Mouse (Mus musculus) forebrain, embryonic 15.5 days (tissue): ENCODE results near the gene Bicral. TPM values are rescaled to one million over a fixed set of nuclear protein-coding genes. Genes with fewer than 3 reads are reported as not detected.
"Not testable (repeated sequence)": the region's sequence is repeated elsewhere in the genome, so short reads cannot be mapped to it uniquely, and the experiment has no call there.

Source experiments
- ATAC-seq: fragments of 200-750 bp; cut with Nextera tagmentation; replicated peaks from 2 replicates; pipeline ENCODE4 v1.8.0; 2017; ENCODE audit warnings: mild to moderate bottlenecking, moderate TSS enrichment, moderate library complexity
- H3K27ac ChIP-seq: fragments of 300-500 bp; sonication (generic); replicated peaks from 2 replicates; pipeline ENCODE4 v1.5.1; 2015; ENCODE audit warnings: mild to moderate bottlenecking, inconsistent platforms
- H3K27me3 ChIP-seq: fragments of 300-500 bp; sonication (generic); 2 replicates; pipeline ENCODE4 v1.6.1; 2015; ENCODE audit warnings: inconsistent platforms
- H3K36me3 ChIP-seq: fragments of 300-500 bp; sonication (generic); 2 replicates; pipeline ENCODE4 v1.6.1; 2015; ENCODE audit warnings: mild to moderate bottlenecking, inconsistent platforms
- H3K4me1 ChIP-seq: fragments of 300-500 bp; sonication (generic); 2 replicates; pipeline ENCODE4 v1.6.1; 2015; ENCODE audit warnings: inconsistent platforms
- H3K4me2 ChIP-seq: fragments of 300-500 bp; sonication (generic); replicated peaks from 2 replicates; pipeline ENCODE4 v1.6.1; 2015; ENCODE audit warnings: mild to moderate bottlenecking, inconsistent platforms
- H3K4me3 ChIP-seq: fragments of 300-500 bp; sonication (generic); 2 replicates; pipeline ENCODE4 v1.5.1; 2015; ENCODE audit warnings: mild to moderate bottlenecking, inconsistent platforms
- H3K9ac ChIP-seq: fragments of 300-500 bp; sonication (generic); replicated peaks from 2 replicates; pipeline ENCODE4 v1.6.1; 2015; ENCODE audit warnings: mild to moderate bottlenecking, inconsistent platforms
- H3K9me3 ChIP-seq: fragments of 300-500 bp; sonication (generic); 2 replicates; pipeline ENCODE4 v1.6.1; 2016; ENCODE audit warnings: inconsistent platforms
- WGBS: fragments of 180-500 bp; shearing (Covaris S2); methylation state at CpG from one replicate; pipeline ENCODE4 v1.1.7; 2015; ENCODE audit warnings: mixed read lengths; 5-methylcytosine and 5-hydroxymethylcytosine counted together
- polyA plus RNA-seq: library from polyadenylated mRNA; unstranded; fragments of >200 nt; fragmentation: Nextera tagmentation; extraction: Ambion mirVana; gene quantifications from 2 replicates; pipeline ENCODE4 v1.2.1, GENCODE M21; 2015

The Bicral gene
- polyA plus RNA-seq, 1 experiment from 2014 or later, result 9.2 TPM

- Histone ChIP-seq H3K36me3 (peaks cover 61% of the 10 kb centered on the region), H3K9me3 (no peaks in the 10 kb centered on the region), H3K9ac (no peak overlapping the region), H3K27me3 (no peaks in the 10 kb centered on the region), H3K27ac (no peak overlapping the region), H3K4me1 (no peaks in the 10 kb centered on the region), H3K4me2 (no peak overlapping the region), H3K4me3 (no peak overlapping the region)
- 89% methylated on average over 3 of the region's 3 CpGs for WGBS
- no peak for ATAC-seq
These were observed 47.6 kb downstream of the Bicral start for GRCm38 (mm10) chr17:46810672-46811071.

DNA sequence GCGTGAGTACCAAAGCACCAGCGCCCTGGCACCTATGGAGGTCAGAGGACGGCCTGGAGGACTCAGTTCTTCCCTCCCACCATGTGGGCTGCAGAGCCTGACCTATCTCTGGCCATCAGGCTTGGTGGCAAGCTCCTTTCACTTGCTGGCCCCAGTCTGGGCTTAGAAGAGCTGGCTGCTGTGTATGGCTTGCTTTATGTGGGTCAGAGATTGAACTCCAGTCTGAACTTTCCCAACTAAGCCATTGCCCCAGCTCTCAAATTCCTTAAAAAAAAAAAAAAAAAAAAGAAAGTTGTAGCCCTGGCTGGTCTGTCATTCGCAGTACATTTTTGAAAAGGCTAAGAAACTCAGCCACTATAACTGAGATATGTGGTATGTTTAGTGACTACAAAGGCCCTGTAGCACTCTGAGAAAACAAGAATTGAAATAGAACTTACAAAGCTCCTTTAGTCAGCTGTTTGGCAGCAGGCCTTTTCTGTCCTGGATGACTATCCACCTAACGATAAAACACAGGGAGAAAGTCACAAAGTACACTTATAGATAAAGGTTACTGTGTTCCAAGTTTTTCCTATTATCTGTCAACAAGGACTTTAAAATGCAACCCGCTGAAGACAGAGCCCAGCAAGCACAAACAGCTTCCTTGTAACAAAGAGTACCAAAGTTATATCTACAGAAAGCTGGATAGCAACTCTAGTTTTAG, 49.0 kb downstream of the Bicral start:
- Histone ChIP-seq H3K4me2 (no peak overlapping the region), H3K9ac (no peak overlapping the region), H3K36me3 (peaks cover 65% of the 10 kb centered on the region), H3K27me3 (no peaks in the 10 kb centered on the region), H3K4me3 (no peak overlapping the region), H3K27ac (no peak overlapping the region), H3K4me1 (no peaks in the 10 kb centered on the region), H3K9me3 (no peaks in the 10 kb centered on the region)
- WGBS, result 81% methylated on average over 6 of the region's 6 CpGs
- ATAC-seq, result no peak

- Histone ChIP-seq H3K9me3 (no peaks in the 10 kb centered on the region), H3K4me2 (no peak overlapping the region), H3K27ac (no peak overlapping the region), H3K9ac (no peak overlapping the region), H3K36me3 (peaks cover 65% of the 10 kb centered on the region), H3K4me3 (no peak overlapping the region), H3K4me1 (no peaks in the 10 kb centered on the region), H3K27me3 (no peaks in the 10 kb centered on the region)
- WGBS, result 90% methylated on average over 10 of the region's 10 CpGs
- no peak for ATAC-seq
These were observed 49.9 kb downstream of the Bicral start for GRCm38 (mm10) chr17:46808376-46808775.

DNA sequence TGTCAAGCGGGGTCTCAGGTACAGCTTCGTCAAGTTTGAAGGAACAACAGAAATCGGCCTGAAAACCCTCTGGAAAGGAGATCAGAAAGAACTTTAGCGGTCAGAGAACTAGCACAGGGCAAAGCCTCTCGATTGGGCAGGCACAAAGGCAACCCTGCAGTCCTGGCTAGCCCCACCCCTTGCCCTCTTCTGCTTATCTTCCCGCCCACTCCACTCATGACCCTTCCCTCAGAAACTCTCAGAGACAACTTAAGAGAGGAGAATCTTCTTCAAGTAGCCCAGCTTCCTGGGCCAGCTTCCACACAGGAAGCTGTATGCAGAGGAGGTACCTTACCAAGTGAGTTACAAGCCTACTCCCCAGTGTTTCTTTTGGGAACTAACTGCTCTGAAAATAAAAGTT, 56.5 kb downstream of the Bicral start:
- Histone ChIP-seq H3K4me3 (no peak overlapping the region), H3K27ac (no peak overlapping the region), H3K27me3 (no peaks in the 10 kb centered on the region), H3K4me2 (no peak overlapping the region), H3K4me1 (no peaks in the 10 kb centered on the region), H3K36me3 (peaks cover 57% of the 10 kb centered on the region), H3K9ac (no peak overlapping the region), H3K9me3 (no peaks in the 10 kb centered on the region)
- no peak for ATAC-seq
- 85% methylated on average over 6 of the region's 6 CpGs for WGBS

DNA sequence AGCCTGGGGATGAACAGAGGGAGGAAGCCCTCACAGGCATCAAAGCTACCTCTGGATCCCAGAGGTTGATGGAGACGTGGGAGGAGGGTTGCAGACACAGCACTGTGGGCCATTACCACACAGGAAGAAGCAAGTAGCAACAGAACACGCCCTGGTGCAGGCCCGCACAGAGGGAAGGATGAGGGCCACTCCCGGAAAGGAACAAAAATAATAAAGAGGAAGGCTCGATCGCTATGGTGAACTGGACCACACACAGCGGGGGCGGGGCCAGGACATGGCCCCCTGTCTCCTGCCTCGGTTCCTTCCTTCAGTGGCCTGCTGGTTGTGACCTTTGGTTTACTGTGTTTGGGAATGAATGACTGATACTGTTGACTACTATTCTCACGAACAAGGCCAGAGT, 58.6 kb downstream of the Bicral start:
- Histone ChIP-seq H3K9me3 (no peaks in the 10 kb centered on the region), H3K27ac (no peak overlapping the region), H3K4me1 (no peaks in the 10 kb centered on the region), H3K36me3 (peaks cover 42% of the 10 kb centered on the region), H3K4me2 (no peak overlapping the region), H3K9ac (no peak overlapping the region), H3K4me3 (no peak overlapping the region), H3K27me3 (no peaks in the 10 kb centered on the region)
- WGBS, result 82% methylated on average over 10 of the region's 10 CpGs
- no peak for ATAC-seq

- H3K9me3 ChIP-seq, result no peaks in the 10 kb centered on the region
- no peak overlapping the region for H3K27ac ChIP-seq
- H3K36me3 ChIP-seq, result peaks cover 39% of the 10 kb centered on the region
- H3K27me3 ChIP-seq, result no peaks in the 10 kb centered on the region
- H3K4me1 ChIP-seq, result no peaks in the 10 kb centered on the region
- H3K9ac ChIP-seq, result no peak overlapping the region
- H3K4me2 ChIP-seq, result no peak overlapping the region
- no peak for ATAC-seq
- WGBS, result 36% methylated on average over 8 of the region's 8 CpGs
- H3K4me3 ChIP-seq, result no peak overlapping the region
These were observed 60.9 kb downstream of the Bicral start for GRCm38 (mm10) chr17:46797386-46797785.

DNA sequence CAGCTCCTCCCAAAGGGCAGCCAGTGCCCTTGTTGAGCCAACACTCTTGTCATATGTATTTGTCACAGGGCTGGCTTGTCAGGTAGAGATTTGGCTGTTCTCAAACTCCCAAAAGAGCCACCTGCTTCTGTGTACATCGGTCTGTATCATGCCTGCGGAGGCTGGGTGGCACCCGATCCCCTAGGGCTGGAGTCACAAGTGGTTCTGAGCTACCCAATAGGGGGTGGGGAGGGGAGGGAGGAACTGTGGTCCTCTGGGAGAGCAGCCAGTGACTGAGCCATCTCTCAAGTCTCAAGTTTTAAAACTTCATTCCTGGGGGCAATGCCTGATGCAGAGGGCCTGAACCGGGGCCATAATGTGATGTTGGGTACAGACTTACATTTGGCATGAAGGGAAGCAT, 61.5 kb downstream of the Bicral start:
- Histone ChIP-seq H3K36me3 (peaks cover 35% of the 10 kb centered on the region), H3K4me2 (no peak overlapping the region), H3K4me3 (no peak overlapping the region), H3K9ac (no peak overlapping the region), H3K9me3 (no peaks in the 10 kb centered on the region), H3K27me3 (no peaks in the 10 kb centered on the region), H3K27ac (no peak overlapping the region), H3K4me1 (no peaks in the 10 kb centered on the region)
- WGBS, result 79% methylated on average over 4 of the region's 4 CpGs
- no peak for ATAC-seq

DNA sequence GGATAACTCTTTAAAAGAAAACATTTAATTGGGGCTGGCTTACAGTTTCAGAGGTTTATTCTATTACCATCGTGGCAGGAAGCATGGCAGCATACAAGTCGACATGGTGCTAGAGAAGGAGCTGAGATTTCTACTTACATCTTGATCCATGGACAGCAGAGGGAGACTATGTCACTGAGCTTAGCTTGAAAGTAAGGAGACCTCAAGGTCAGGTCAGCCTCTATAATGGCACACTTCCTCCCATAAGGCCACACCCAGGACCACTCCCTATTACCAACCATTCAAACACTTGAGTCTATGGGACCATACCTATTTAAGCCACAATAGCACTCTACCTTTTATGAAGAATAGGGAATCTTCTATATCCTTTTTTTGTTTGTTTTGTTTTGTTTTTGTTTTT, 65.3 kb downstream of the Bicral start:
- Histone ChIP-seq H3K9me3 (no peaks in the 10 kb centered on the region), H3K4me2 (no peak overlapping the region), H3K4me1 (no peaks in the 10 kb centered on the region), H3K9ac (no peak overlapping the region), H3K27me3 (no peaks in the 10 kb centered on the region), H3K36me3 (no peaks in the 10 kb centered on the region), H3K27ac (no peak overlapping the region), H3K4me3 (no peak overlapping the region)
- 81% methylated on average over 2 of the region's 2 CpGs for WGBS
- no peak for ATAC-seq

- 51% methylated on average over 2 of the region's 2 CpGs for WGBS
- not testable (repeated sequence) for H3K27me3 ChIP-seq, H3K27ac ChIP-seq, H3K9me3 ChIP-seq, H3K9ac ChIP-seq, H3K4me1 ChIP-seq, H3K4me2 ChIP-seq, H3K4me3 ChIP-seq, H3K36me3 ChIP-seq, ATAC-seq
These were observed 70.3 kb downstream of the Bicral start for GRCm38 (mm10) chr17:46787974-46788373.

GRCm38 (mm10) chr17:46786952-46787351, 71.3 kb downstream of the Bicral start:
- 92% methylated on average over 5 of the region's 5 CpGs for WGBS
- no peak for ATAC-seq
- H3K9me3 ChIP-seq, result no peaks in the 10 kb centered on the region
- no peak overlapping the region for H3K27ac ChIP-seq
- H3K4me3 ChIP-seq, result no peak overlapping the region
- no peaks in the 10 kb centered on the region for H3K36me3 ChIP-seq
- H3K9ac ChIP-seq, result no peak overlapping the region
- no peaks in the 10 kb centered on the region for H3K4me1 ChIP-seq
- H3K4me2 ChIP-seq, result no peak overlapping the region
- no peaks in the 10 kb centered on the region for H3K27me3 ChIP-seq

DNA sequence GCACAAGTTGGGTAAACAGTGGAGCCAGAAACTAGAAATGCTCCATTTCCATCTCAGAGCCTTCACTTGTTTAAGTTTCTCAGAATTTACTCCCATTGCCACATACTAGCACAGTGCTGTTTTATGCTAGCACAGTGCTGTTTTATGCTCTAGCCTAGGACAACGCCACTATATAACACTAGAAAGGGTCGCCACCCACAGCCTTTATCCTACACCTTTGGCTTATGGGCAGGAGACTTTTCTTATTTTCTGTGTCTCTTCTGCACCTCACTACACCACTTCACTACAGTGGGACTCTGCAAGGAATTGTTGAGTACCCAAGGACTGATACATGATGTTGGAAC, 75.1 kb downstream of the Bicral start:
- Histone ChIP-seq H3K9me3 (no peaks in the 10 kb centered on the region), H3K36me3 (peaks cover 25% of the 10 kb centered on the region), H3K27ac (0 out of 2 replicates have a peak overlapping the region, but pooled peaks have one; percentile 85), H3K4me2 (peak overlapping the region; percentile 43; the same call in 1 of the 2 replicates), H3K27me3 (no peaks in the 10 kb centered on the region), H3K4me1 (peaks cover 12% of the 10 kb centered on the region), H3K4me3 (peak overlapping the region; percentile 69), H3K9ac (no peak overlapping the region)
- 71% methylated on average over 2 of the region's 2 CpGs for WGBS
- ATAC-seq, result no peak; the same call in 1 of the 2 replicates

GRCm38 (mm10) chr17:46782341-46783221, 75.7 kb downstream of the Bicral start, which contains the start of gene Rpl7l1:
TSS of gene Rpl7l1 (minus strand) at chr17:46782672.
- Histone ChIP-seq H3K36me3 (peaks cover 31% of the 10 kb centered on the region), H3K4me1 (peaks cover 12% of the 10 kb centered on the region), H3K9me3 (no peaks in the 10 kb centered on the region), H3K9ac (peak within 1 kb of the TSS; percentile 76), H3K27me3 (no peaks in the 10 kb centered on the region), H3K27ac (peak within 1 kb of the TSS; percentile 85), H3K4me2 (peak within 1 kb of the TSS; percentile 65), H3K4me3 (peak within 1 kb of the TSS; percentile 69)
- peak; percentile 97 for ATAC-seq
- 1% methylated on average over 44 of the region's 44 CpGs for WGBS
